Mouse (Mus musculus): ENCODE data around the gene Rab8b.

The Rab8b gene

DNA sequence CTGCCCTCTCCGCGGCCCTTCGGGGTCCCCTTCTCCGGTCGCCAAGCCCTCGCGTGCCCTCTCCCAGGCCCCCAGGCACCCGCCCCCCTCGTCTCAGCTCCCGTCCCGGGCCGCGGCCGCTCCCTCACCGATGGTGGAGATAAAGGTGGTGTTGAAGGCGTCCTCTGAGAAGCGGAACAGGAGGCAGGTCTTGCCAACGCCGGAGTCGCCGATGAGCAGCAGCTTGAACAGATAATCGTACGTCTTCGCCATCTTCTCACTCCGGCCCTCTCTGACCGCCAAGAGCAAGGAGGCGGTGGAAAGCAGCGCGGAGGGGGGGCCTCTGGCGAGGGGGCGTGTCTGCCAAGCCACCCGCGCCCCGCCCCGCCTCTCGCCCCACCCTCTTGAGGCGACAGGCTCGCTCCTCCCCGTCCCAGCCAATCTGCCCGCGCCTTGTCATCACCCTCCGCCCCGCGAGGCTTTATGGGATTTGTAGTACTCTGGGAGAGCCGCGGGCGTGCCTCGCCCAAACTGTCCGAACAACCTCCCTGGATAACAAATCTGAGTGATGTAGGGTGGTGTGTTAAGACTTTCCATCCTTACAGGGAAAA lies at the start of gene Rab8b:
Gene Rab8b, minus strand, starts transcription at position 306 of the 590 bp plus-strand sequence.
- DNase-seq (ENCODE audit: low spot score): peak; percentile 92

DNA sequence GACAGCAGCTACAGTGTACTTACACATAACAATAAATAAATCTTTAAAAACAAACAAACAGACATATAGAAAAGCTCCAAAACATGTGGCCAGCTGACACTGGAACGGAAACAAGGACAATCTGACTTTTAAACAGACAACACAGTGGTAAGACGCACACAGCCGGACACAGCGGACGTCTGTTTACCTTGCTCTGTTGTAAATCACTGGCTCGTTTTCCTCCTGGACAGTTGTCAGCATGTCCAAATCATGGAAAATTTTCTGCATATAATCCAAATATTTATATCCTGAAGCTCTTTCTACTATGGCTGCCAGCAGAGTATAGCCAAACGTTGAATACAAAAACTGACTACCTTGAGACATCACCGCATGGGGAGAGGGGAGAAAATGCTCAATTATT lies 48.0 kb upstream of the Rab8b start:
- no peak for DNase-seq (ENCODE audit: low spot score)

DNA sequence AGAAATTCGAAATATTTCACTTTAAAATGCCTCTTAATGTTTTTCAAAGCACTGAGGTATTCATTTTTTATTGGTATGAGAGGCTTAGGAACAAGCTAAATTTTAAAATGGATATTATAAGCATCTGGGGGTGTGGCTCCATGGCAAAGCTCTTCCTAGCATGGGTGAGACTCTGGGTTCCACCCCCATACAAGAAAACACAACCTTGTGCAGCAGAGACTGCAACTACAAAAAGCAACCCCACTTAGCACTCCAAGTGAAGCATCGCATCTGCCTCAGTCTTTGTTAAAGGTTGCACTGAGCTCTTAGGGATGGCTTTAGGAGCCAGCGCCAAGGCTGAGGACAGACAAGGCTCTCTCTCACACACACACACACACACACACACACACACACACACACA lies 42.0 kb upstream of the Rab8b start:
- DNase-seq (ENCODE audit: low spot score): no peak

DNA sequence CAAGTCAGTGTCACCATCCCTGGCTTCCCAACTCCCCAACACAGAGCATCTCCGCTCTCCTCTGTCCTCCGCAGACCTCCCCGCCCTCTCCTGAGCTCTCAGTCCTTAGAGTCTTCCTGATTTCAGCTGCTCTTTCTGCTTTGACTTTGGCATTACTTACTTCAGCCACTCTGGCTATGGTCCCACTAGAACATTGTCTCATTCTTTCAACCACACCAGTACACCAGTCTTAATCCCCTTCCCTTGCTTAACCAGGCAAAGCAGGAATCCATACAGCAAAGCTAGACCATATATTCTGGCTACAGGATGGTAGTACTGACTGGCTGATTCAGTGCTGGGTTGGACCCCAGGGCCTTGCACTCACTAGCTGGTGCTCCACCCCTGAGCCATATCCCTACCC lies 38.0 kb upstream of the Rab8b start:
- no peak for DNase-seq (ENCODE audit: low spot score)

DNA sequence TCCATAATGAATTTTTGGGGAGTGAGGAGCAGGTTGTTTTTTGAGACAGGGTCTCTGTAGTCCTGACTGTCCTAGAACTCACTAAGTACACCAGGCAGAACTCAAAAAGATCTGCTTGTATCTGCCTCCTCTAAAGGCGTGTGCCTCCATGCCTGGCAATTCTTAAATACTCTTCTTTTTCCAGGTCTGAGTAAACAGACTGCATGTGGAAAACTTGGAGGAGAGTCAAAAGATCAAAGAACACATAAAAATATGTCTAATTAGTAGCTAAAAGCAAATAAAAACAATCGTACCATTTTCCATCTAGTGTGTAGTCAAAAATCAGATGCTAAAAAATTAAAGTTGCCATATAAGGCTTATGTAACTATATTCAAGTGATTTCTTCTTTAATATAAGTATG lies 33.4 kb upstream of the Rab8b start:
- DNase-seq (ENCODE audit: low spot score): no peak

DNA sequence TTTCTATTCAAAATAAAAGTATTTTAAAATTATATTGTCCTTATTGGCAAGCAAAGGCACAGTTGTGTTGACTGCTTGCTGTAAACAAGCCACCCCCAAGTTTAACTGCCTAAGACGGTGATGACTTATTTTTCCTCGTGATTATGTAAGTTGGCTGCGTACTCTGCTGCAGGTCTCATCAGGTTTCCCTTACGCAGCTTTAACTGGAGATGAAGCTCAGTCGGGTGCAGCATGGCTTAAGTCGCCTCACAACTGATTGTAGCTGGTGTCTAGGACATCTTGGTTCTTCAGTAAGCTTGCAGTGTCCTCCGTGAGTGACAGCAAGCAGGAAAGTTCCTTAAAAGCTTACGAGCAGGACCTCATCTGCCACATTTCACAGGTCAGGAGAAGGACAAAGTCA lies 32.8 kb upstream of the Rab8b start:
- DNase-seq (ENCODE audit: low spot score): no peak

DNA sequence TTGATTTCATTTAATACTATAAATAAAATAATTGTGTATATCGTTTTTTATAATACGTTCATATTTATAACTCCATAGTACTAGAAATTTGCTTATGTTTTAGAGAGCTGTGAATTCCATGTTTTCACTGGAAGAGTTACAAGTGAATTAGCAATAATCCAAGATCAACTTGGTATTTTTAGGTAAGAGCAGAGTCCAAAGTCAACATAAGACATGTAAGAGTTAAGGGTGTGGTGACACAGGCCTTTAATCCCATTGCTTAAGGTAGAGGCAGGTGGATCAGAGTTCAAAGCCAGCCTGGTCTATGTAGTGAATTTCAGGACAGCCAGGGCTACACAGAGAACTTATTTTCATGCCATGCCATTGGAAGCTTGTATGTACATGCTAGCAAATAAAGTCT lies 29.0 kb upstream of the Rab8b start:
- DNase-seq (ENCODE audit: low spot score): no peak

DNA sequence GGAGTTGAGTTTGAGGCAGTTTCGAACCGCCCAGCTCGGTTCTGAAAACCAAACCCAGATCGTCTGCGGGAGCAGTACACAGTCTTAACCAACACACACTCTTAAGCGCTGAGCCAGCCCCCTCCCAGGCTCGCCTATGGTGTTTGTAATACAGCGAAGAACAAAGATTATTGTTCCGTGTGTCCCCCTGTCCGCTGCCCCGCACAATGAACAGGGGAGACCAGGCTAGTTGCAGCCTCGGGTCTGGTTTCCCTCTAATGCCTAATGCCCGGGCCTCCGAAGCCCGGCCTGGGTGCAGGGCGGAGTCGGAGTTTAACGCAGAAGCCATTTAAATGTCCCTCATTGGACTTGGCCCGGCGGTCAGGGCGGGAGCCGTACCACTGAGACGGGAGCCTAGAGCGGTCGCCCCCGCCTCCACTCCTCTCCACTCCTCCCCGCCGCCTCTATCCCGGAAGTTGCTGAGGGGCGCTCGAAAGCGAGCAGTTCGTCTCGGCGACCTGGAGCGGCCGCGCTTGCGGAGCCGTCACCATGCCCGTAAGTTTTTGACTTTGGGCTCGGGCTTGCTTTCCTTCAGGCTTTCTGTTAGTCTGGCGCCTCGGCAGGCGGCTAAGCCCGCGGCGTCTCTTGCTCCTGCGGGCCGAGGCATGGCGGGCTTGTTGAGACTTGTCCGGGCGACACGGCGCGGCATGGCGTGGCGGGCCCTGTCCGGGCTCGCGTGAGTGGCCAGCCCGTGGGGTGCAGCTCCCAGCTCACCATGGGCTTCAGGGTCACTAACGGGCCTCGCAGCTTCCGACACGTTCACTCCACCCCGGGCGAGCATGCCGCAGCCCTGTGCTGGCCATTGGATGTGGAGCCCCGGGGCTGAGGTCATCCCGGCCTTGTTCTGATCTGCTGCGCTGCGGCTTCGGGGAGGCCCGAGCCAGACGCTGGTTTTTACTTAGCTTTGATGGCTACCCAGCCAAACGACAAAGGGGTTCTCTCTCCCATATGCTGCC lies 26.5 kb upstream of the Rab8b start, which contains the start of gene Rps27l:
Gene Rps27l, plus strand, starts transcription at position 440 of the 995 bp plus-strand sequence.
- DNase-seq (ENCODE audit: low spot score): peak; percentile 81

DNA sequence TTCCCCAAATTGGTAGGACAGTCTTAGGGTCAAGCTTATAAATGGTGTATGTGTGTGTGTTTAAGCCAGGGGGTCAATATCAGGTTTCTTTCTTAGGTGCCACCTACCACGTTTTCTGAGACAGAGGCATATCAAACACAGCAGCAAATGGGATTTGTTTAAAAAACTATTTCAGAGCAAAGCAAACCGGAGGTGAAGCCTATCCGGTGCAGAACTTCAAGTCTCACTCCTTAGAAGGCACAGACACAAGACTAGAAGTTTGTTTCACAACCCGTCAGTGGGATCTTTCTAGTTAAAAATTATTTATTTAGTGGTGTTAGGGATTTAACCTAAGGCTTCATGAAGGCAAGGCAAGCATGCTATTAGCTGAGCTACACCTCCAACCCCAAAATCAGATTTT lies 25.7 kb upstream of the Rab8b start:
- DNase-seq (ENCODE audit: low spot score): no peak

DNA sequence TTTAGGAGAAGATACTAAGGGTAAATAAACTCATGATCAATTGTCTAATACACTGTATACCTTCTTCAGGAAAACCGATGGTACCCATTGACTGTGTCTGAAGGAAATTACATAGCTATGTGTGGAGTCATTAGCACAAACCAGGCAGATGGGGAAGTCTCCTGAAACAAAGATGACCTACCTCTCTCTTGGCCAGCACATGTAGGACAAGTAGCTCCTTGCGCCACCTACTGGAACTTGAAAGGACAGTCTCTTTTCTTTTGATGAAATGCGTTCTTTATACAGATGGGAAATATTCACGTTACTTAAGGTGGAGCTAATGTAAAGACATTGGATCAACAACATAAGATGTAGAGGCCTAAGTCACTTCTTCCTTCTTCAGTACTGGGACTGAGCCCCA lies 19.3 kb upstream of the Rab8b start:
- no peak for DNase-seq (ENCODE audit: low spot score)

DNA sequence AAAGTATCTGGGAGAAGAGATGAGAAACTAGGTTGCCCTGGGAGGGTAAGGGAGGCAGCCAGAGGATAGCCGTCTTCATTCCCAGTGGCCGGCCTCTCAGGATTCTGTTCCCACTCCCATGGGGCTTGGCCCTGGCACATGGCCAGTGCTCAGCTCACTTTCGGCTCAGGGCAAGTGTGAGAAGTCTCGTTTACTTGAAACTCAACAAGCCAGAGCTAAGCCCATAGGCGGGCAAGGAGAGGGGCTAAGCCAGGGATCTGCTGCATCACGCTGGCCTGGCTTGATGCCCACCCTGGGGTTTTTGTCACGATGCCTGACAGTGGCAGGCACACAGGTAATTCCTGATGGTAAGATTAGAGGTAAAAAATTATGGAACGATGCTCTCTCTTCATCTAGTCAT lies 18.0 kb upstream of the Rab8b start:
- DNase-seq (ENCODE audit: low spot score): no peak

DNA sequence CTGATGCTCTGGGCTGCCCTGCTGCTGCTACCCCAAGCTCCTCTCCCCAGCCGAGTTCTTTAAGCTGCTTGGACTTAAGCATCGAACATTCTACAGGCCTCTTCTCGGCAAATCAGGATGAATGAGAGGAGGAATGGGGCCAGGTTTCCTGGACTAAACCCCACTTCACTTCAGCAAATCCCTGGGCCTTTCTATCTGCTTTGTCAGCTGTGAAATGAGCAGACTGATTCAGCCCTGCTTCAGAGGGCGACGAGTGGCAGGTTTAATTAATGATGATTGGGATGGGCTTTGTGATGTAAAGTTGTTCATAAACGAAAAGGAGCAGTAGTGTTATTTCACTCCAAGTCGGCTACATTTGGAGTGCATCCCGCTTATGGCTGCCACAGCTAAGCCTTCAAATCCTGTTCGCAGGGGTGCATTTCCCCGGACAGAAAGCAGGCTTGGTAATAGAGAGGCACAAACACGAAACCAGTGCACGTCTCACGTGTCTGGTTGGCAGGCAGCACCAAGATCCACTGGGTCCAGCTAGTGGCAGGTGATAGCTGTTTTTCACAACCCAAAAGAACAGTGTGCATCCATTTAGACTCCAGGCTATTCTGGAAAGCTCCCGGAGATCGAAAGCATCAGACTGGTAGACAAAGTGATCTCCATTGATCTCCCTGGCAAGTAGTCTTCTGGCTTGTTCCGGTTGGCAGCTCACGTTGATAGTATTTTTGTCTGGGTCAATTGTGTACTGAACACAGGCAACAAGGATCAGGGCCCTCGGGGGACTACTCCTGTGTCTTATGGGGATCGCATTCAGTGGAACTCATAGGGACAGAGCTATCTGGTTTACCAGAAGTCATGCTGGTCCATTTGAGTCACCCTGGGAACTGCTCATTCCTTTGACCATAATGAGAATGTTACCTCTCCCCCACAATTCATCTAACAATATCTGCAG lies 14.7 kb upstream of the Rab8b start:
- DNase-seq (ENCODE audit: low spot score): no peak

DNA sequence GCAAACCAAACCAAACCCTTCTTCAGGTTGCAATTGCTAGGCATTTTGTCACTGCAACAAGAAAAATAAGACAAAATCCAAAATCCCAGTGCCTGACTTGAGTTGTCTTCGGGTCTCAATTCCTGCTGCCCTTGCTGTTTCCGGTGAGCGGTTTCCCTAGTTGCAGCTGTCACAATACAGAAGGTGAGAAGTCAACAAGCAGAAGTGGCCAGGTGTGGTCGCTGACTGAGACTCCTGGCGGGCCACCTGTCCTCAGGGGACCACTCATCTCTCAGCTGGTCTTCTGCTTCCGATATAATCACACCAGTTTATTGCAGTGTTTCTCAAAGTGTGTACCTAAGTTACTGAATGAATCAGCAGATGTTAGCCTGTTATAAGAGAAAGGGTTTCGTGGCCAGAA lies 10.9 kb upstream of the Rab8b start:
- no peak for DNase-seq (ENCODE audit: low spot score)

DNA sequence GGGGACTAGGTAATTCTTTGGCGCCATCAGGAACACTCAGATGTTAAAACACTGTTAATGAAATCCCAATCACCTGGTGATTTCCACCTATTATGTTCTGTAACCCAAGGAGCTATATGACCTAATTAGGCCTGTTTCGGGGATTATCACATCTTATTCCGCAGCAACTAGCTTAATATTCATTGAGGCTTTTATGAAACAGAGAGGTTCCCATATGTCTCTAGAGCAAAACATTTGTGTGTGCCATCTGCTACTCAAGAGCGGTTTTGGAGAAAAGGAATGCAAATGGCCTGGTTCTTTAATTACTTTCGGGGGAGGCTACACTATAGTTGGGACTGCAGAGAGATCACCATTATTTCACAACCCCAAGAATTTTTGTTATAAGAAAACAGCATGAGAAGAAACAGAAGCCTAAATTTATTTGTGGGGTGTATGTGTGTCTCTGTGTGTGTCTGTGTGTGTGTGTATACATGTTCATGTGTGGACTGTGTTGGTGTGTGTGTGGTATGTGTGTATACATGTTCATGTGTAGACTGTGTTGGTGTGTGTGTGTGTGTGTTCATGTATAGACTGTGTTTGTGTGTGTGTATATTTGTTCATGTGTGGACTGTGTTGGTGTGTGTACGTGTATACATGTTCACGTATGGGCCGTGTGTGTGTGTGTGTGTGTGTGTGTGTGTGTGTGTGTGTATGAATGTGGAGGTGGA lies 8.4 kb upstream of the Rab8b start:
- no peak for DNase-seq (ENCODE audit: low spot score)

DNA sequence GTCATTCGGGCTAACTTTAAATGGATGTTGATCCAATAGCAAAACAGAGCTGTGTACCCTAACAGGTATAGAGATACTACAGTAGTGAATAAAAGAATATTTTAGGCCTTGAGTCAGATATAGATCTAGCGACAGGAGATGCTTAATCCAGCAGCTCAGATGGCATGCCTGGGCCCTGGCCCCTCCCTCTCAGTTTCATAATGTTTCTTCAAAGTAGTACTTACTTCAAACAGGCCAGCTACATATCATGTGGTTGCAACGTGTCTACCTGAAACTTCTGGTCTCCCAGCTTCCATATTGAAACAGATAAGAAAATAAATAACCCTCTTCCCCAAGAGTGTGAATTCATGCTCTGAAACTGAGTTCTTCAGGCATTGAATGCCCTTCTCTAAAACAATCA lies 6.4 kb upstream of the Rab8b start:
- no peak for DNase-seq (ENCODE audit: low spot score)

DNA sequence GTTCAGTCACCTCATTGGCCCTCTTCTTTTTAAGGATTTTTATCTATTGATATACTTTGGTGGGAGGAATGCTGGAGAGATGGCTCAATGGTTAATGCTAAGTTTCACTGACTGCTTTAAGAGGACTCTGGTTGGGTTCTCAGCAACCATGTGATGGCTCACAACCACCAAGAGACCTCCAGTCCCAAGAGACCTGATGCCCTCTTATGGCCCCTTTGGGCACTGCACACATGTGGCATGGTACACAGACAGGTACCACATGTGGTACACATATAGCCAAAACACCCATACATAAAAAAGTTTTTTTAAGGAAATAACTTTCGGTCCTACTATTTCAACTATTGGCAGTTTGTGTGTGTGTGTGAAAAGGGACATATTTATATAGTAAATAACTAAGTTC lies 2.6 kb upstream of the Rab8b start:
- DNase-seq (ENCODE audit: low spot score): no peak

DNA sequence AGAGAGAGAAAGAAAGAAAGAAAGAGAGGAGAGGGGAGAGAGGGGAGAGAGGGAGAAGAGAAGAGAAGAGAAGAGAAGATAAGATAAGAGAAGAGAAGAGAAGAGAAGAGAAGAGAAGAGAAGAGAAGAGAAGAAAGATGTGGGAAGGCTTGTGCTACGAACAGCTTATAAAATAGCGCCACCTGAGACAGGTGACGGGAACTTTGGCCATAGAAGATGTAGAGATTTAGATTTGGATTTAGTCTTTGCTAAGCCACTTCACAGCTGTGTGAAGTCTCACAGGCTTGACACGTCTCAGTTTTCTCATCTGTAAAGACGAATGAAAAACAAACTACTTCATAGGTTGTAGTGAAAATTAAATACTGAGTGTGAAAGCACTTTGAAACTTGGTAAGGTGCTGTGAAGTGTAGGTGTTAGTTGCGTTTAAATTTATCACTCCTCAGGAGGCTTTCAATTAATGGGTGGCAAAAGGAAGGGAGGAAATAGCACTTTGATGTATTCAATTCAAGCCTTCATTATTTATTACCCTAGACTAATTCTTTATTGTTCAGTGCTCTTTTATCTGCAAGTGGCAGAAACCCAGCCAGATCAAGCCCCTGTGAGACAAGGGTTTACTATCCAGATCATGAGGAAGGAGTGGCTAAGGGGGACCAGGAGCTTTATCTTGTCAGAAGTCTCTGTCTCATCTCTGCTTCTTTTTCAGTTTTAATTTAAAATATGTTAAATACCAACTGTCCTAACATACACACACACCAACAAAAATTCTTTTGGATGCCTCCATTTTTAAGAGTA lies 1.2 kb upstream of the Rab8b start:
- DNase-seq (ENCODE audit: low spot score): no peak

DNA sequence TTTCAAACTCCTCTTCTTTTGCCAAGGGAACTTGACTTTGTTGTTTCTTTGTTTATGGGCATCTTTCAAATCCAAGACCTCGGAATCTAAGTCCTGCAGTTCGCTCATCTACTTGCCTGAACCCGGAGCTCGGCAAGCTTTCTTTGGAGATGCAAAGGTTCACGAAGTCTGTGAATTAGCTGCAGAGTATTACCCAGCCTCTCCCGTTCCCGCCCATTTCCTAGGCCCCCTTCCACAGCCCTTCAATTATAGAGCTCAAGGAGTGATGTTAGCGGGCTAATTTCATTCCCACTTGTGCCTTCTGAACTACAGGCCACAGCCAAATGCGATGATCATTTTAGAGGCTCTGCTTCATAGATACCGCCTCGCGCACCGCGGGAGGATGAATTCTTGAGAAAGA lies 494 bp upstream of the Rab8b start:
- DNase-seq (ENCODE audit: low spot score): no peak

DNA sequence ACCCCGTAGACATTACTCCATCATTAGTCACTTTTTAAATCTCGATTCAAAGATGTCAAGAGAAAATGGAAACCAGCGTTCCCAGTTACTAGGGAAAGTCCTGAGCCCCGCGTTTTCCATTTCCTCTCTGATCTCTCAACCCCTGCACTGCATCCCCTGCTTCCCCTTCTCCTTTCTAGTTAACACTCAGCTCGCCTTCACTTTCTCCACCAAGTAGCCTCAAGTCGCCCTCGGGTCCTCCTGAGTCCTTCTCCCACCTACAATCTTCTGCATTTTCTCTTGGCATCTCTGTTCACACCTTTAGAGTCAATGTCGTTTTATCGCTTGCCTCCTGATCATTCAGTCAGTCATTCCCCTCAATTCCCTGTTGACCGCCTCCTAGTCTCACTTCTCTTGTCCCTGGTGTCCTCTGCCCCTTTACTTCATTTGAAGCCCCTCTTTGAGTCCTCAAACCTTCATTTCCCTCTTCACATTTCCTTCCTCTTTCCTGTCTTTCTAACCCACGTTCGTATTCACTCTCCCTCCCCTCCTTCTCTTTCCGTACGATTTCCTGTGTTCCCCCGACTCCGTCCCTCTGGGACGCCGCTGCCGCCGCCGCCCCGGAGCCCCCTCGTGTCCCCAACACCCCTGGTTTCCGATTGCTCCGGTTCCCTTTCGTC lies 686 bp downstream of the Rab8b start:
- DNase-seq (ENCODE audit: low spot score): no peak

DNA sequence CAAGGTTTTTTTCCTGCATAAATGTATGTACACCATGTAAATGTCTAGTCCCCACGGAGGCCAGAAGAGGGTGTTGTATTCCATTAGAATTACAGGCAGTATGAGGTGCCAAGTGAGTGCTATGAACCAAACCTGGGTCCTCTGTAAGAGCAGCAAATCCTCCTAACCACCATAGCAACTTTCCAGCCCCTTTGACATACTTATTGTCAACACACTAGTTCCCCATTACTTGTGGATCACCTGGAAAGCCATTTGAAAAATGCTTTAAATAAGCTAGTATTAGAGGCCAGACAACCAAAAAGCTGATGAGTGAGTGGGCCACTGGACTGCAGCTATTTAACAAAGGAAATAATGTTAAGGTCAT lies 1.6 kb downstream of the Rab8b start:
- no peak for DNase-seq (ENCODE audit: low spot score)
